Mouse (Mus musculus): ENCODE results near the gene Hnrnpc. TPM values are rescaled to one million over a fixed set of nuclear protein-coding genes. Genes with fewer than 3 reads are reported as not detected.

Hnrnpc gene
- polyA plus RNA-seq, 1 experiment from 2014 or later = 586 TPM

DNA sequence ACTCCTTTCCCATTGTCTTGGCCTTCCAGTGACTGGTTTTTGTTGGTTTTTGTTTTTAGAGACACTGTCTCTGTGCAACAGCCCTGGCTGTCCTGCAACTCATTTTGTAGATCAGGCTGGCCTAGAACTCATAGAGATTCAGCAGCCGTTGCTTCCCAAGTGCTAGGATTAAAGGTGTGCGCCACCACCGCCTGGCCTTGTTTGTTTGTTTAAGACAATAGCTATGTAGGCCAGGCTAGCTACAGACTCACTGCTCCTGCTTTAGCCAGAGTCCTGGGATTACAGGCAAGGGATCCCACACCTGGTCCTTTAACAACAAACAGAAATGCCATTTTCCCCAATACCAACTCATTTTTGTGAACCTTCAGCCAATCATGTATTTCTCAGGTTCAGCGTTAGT lies 6.5 kb upstream of the Hnrnpc start, which contains the start of gene Rpgrip1:
TSS of gene Rpgrip1 (plus strand) at position 359 of the 400 bp plus-strand sequence.
- 85% methylated on average over 4 of the region's 4 CpGs for WGBS
- Histone ChIP-seq H3K4me3 (ENCODE audit: low read depth, low read length) (no peak within 1 kb of the TSS), H3K27ac (ENCODE audit: low read length) (no peak within 1 kb of the TSS), H3K9me3 (ENCODE audit: control insufficient read depth, low read depth, low read length) (no peaks in the 10 kb centered on the region), H3K4me2 (replicated peaks; ENCODE audit: low read depth, low read length) (no peak within 1 kb of the TSS), H3K36me3 (ENCODE audit: control insufficient read depth, insufficient read depth, low read length) (no peaks in the 10 kb centered on the region), H3K27me3 (ENCODE audit: control insufficient read depth, insufficient read depth, low read length) (no peaks in the 10 kb centered on the region), H3K4me1 (ENCODE audit: control insufficient read depth, insufficient read depth, low read length) (0 out of 2 replicates have a peak, but pooled peaks cover 5% of the 10 kb centered on the region), H3K9ac (replicated peaks; ENCODE audit: low read depth, low read length) (no peak within 1 kb of the TSS)
- ATAC-seq (ENCODE audit: insufficient number of reproducible peaks, insufficient read depth, low FRiP score, low read depth) = no peak

- ATAC-seq (ENCODE audit: insufficient number of reproducible peaks, insufficient read depth, low FRiP score, low read depth) = no peak
- Histone ChIP-seq H3K27me3 (ENCODE audit: control insufficient read depth, insufficient read depth, low read length) (no peaks in the 10 kb centered on the region), H3K4me3 (ENCODE audit: low read depth, low read length) (no peak overlapping the region), H3K4me1 (ENCODE audit: control insufficient read depth, insufficient read depth, low read length) (0 out of 2 replicates have a peak, but pooled peaks cover 7% of the 10 kb centered on the region), H3K9me3 (ENCODE audit: control insufficient read depth, low read depth, low read length) (no peaks in the 10 kb centered on the region), H3K9ac (replicated peaks; ENCODE audit: low read depth, low read length) (no peak overlapping the region), H3K27ac (ENCODE audit: low read length) (no peak overlapping the region), H3K4me2 (replicated peaks; ENCODE audit: low read depth, low read length) (no peak overlapping the region), H3K36me3 (ENCODE audit: control insufficient read depth, insufficient read depth, low read length) (no peaks in the 10 kb centered on the region)
- WGBS = 73% methylated on average over 2 of the region's 2 CpGs
These were observed 4.2 kb upstream of the Hnrnpc start for GRCm38 (mm10) chr14:52108025-52108424.

DNA sequence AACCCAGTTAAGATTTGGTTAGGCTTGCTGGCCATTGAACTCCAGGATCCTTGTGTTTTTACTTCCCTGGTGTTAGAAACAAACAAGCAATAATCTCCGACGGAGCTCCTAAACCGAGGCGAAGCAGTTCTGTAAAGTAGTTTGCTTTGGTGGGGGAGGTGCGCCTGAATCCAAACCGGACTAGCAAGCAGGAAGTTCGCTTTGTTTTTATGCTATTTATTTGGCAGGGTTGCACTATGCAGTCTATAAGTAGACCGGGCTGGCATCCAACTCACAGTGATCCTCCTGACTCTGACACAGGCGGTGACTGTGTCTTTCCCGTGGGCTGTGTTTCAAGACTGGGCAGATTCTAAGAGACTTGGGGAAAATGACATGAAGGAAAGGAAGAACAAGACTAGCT lies 2.9 kb upstream of the Hnrnpc start:
- Histone ChIP-seq H3K36me3 (ENCODE audit: control insufficient read depth, insufficient read depth, low read length) (peaks cover 5% of the 10 kb centered on the region; the same call in 1 of the 2 replicates), H3K4me2 (replicated peaks; ENCODE audit: low read depth, low read length) (peak overlapping the region; percentile 18; the same call in 1 of the 2 replicates), H3K4me1 (ENCODE audit: control insufficient read depth, insufficient read depth, low read length) (peaks cover 11% of the 10 kb centered on the region; the same call in 1 of the 2 replicates), H3K9ac (replicated peaks; ENCODE audit: low read depth, low read length) (no peak overlapping the region), H3K27me3 (ENCODE audit: control insufficient read depth, insufficient read depth, low read length) (no peaks in the 10 kb centered on the region), H3K27ac (ENCODE audit: low read length) (peak overlapping the region; percentile 84; the same call in 1 of the 2 replicates), H3K4me3 (ENCODE audit: low read depth, low read length) (no peak overlapping the region), H3K9me3 (ENCODE audit: control insufficient read depth, low read depth, low read length) (no peaks in the 10 kb centered on the region)
- ATAC-seq (ENCODE audit: insufficient number of reproducible peaks, insufficient read depth, low FRiP score, low read depth) = no peak
- WGBS = 21% methylated on average over 10 of the region's 10 CpGs

- Histone ChIP-seq H3K4me3 (ENCODE audit: low read depth, low read length) (no peak overlapping the region), H3K27ac (ENCODE audit: low read length) (peak overlapping the region; percentile 27; the same call in 1 of the 2 replicates), H3K36me3 (ENCODE audit: control insufficient read depth, insufficient read depth, low read length) (peaks cover 8% of the 10 kb centered on the region; the same call in 1 of the 2 replicates), H3K27me3 (ENCODE audit: control insufficient read depth, insufficient read depth, low read length) (no peaks in the 10 kb centered on the region), H3K9me3 (ENCODE audit: control insufficient read depth, low read depth, low read length) (no peaks in the 10 kb centered on the region), H3K4me2 (replicated peaks; ENCODE audit: low read depth, low read length) (no peak overlapping the region; the same call in 1 of the 2 replicates), H3K9ac (replicated peaks; ENCODE audit: low read depth, low read length) (no peak overlapping the region), H3K4me1 (ENCODE audit: control insufficient read depth, insufficient read depth, low read length) (peaks cover 17% of the 10 kb centered on the region; the same call in 1 of the 2 replicates)
- WGBS = 61% methylated on average over 2 of the region's 2 CpGs
- no peak for ATAC-seq (ENCODE audit: insufficient number of reproducible peaks, insufficient read depth, low FRiP score, low read depth)
These were observed 1.5 kb upstream of the Hnrnpc start for GRCm38 (mm10) chr14:52105308-52105707.

DNA sequence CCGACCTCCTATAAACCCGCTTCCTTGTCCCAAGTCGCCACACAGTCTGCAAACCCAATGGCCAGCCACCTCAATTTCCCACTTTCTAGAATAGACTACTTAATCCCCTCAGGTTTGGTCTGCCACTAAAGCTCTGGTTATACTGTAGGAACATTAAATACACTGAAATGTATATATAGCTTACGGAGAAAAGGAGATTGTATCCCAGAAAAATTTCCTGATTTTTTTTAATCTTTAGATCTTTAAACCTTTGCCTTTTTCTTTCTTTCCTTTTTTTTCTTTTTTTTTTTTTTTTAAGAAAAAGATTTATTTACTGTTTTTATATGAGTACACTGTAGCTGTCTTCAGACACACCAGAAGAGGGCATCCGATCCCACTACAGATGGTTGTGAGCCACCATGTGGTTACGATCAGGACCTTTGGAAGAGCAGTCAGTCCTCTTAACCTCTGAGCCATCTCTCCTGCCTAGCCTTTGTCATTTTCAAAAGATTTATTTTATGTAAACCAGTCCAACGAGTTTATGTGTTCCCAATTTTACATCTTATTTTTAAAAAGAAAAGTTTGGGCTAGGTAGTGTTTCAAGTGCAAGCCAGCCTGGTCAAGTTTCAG lies 953 bp upstream of the Hnrnpc start:
- no peaks in the 10 kb centered on the region for H3K9me3 ChIP-seq (ENCODE audit: control insufficient read depth, low read depth, low read length)
- peak overlapping the region; percentile 41; the same call in 1 of the 2 replicates for H3K9ac ChIP-seq (replicated peaks; ENCODE audit: low read depth, low read length)
- WGBS = 36% methylated on average over 7 of the region's 7 CpGs
- H3K4me1 ChIP-seq (ENCODE audit: control insufficient read depth, insufficient read depth, low read length) = peaks cover 20% of the 10 kb centered on the region; the same call in 1 of the 2 replicates
- peak overlapping the region; percentile 29 for H3K4me3 ChIP-seq (ENCODE audit: low read depth, low read length)
- H3K27me3 ChIP-seq (ENCODE audit: control insufficient read depth, insufficient read depth, low read length) = no peaks in the 10 kb centered on the region
- peak overlapping the region; percentile 61 for H3K4me2 ChIP-seq (replicated peaks; ENCODE audit: low read depth, low read length)
- H3K36me3 ChIP-seq (ENCODE audit: control insufficient read depth, insufficient read depth, low read length) = peaks cover 8% of the 10 kb centered on the region; the same call in 1 of the 2 replicates
- H3K27ac ChIP-seq (ENCODE audit: low read length) = peak overlapping the region; percentile 89
- ATAC-seq (ENCODE audit: insufficient number of reproducible peaks, insufficient read depth, low FRiP score, low read depth) = no peak

DNA sequence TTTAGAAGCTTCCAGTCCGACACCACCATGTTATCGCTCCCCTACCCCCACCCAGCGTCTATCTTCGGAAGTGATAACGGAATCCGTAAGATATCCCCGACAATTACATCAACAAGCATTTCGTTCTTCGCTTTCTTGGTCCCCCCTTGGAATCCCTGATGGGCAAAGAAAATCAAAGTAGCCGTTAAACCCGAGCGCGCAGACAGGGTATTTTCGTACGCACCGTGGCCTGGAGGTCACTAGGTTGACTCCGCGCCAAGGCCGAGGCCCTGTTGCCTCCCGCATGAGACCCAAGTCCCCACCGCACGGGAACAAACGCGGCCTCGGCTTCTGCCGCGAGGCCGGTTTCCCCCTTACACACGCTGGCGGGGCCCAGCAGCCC lies 363 bp downstream of the Hnrnpc start:
- ATAC-seq (ENCODE audit: insufficient number of reproducible peaks, insufficient read depth, low FRiP score, low read depth) = 0 out of 2 replicates have a peak, but pooled peaks have one; percentile 0
- Histone ChIP-seq H3K36me3 (ENCODE audit: control insufficient read depth, insufficient read depth, low read length) (peaks cover 8% of the 10 kb centered on the region; the same call in 1 of the 2 replicates), H3K4me3 (ENCODE audit: low read depth, low read length) (peak overlapping the region; percentile 99), H3K4me2 (replicated peaks; ENCODE audit: low read depth, low read length) (peak overlapping the region; percentile 76), H3K9ac (replicated peaks; ENCODE audit: low read depth, low read length) (peak overlapping the region; percentile 99), H3K27me3 (ENCODE audit: control insufficient read depth, insufficient read depth, low read length) (no peaks in the 10 kb centered on the region), H3K27ac (ENCODE audit: low read length) (peak overlapping the region; percentile 96), H3K9me3 (ENCODE audit: control insufficient read depth, low read depth, low read length) (no peaks in the 10 kb centered on the region), H3K4me1 (ENCODE audit: control insufficient read depth, insufficient read depth, low read length) (peaks cover 20% of the 10 kb centered on the region; the same call in 1 of the 2 replicates)
- WGBS = under 1% methylated on average over 30 of the region's 30 CpGs

DNA sequence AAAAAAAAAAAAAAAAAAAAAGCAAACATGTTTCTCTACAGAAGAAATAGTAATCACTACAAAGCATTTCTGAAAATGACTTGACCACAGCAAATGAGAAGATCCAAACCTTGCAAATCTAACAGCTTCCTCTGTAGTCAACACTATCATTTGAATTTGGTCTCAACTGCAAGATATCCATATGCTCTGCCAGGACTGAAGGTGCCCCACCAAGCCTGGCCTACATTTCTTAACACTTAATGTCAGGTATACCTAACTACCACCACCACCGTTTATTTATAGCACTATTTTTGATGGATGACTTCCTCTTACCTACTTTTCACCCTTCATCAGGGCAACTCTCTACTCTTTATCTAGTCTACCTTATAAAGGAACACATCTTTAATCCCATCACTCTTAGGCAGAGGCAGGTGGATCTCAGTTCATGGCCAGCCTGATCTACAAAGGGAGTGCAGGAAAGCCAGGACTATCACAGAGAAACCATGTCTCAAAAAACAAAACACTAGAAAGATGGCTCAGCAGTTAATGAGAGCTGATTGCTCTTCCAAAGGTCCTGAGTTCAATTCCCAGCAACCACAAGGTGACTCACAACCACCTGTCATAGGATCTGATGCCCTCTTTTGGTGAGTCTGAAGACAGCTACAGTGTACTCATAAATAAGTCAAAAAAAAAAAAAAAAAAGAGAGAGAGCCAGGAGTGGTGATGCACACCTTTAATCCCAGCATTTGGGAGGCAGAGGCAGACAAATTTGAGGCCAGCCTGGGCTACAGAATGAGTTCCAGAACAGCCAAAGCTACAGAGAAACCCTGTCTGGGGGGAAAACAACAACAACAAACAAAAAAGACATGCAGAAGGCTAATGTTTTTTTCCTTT lies 2.3 kb downstream of the Hnrnpc start:
- WGBS = 47% methylated on average over 1 of the region's 1 CpGs
- Histone ChIP-seq H3K4me2 (replicated peaks; ENCODE audit: low read depth, low read length) (peak overlapping the region; percentile 76), H3K4me3 (ENCODE audit: low read depth, low read length) (peak overlapping the region; percentile 18), H3K4me1 (ENCODE audit: control insufficient read depth, insufficient read depth, low read length) (peaks cover 19% of the 10 kb centered on the region; the same call in 1 of the 2 replicates), H3K9ac (replicated peaks; ENCODE audit: low read depth, low read length) (no peak overlapping the region), H3K27ac (ENCODE audit: low read length) (no peak overlapping the region), H3K27me3 (ENCODE audit: control insufficient read depth, insufficient read depth, low read length) (no peaks in the 10 kb centered on the region), H3K36me3 (ENCODE audit: control insufficient read depth, insufficient read depth, low read length) (peaks cover 13% of the 10 kb centered on the region; the same call in 1 of the 2 replicates), H3K9me3 (ENCODE audit: control insufficient read depth, low read depth, low read length) (no peaks in the 10 kb centered on the region)
- no peak for ATAC-seq (ENCODE audit: insufficient number of reproducible peaks, insufficient read depth, low FRiP score, low read depth)

All from stomach, embryonic 14.5 days (tissue).